Mouse (Mus musculus) heart, embryonic 11.5 days (tissue): ENCODE results near the gene Tenm2. TPM values are rescaled to one million over a fixed set of nuclear protein-coding genes. Genes with fewer than 3 reads are reported as not detected.

Experiments
- ATAC-seq: fragments of 200-750 bp; cut with Nextera tagmentation; replicated peaks from 2 replicates; pipeline ENCODE4 v1.8.0; 2017; ENCODE audit warnings: moderate library complexity; ENCODE audit not compliant: insufficient number of reproducible peaks, low FRiP score, low TSS enrichment
- H3K27ac ChIP-seq: fragments of 300-500 bp; sonication (generic); 2 replicates; pipeline ENCODE4 v1.5.1; 2014; ENCODE audit warnings: mild to moderate bottlenecking, low read depth, low read length
- H3K27me3 ChIP-seq: fragments of 300-500 bp; sonication (generic); 2 replicates; pipeline ENCODE4 v1.6.1; 2014; ENCODE audit warnings: mild to moderate bottlenecking, low read length, mixed read lengths; ENCODE audit not compliant: control insufficient read depth, insufficient read depth
- H3K36me3 ChIP-seq: fragments of 300-500 bp; sonication (generic); 2 replicates; pipeline ENCODE4 v1.6.1; 2014; ENCODE audit warnings: mild to moderate bottlenecking, low read length, moderate library complexity, mixed read lengths; ENCODE audit not compliant: control insufficient read depth, insufficient read depth
- H3K4me1 ChIP-seq: fragments of 300-500 bp; sonication (generic); 2 replicates; pipeline ENCODE4 v1.6.1; 2014; ENCODE audit warnings: low read length; ENCODE audit not compliant: control insufficient read depth, insufficient read depth
- H3K4me2 ChIP-seq: fragments of 300-500 bp; sonication (generic); 2 replicates; pipeline ENCODE4 v1.6.1; 2014; ENCODE audit warnings: mild to moderate bottlenecking, moderate library complexity
- H3K4me3 ChIP-seq: fragments of 300-500 bp; sonication (generic); 2 replicates; pipeline ENCODE4 v1.5.1; 2014; ENCODE audit warnings: low read depth, low read length
- H3K9ac ChIP-seq: fragments of 300-500 bp; sonication (generic); 2 replicates; pipeline ENCODE4 v1.6.1; 2014; ENCODE audit warnings: mild to moderate bottlenecking, low read depth, low read length, moderate library complexity
- H3K9me3 ChIP-seq: fragments of 300-500 bp; sonication (generic); replicated peaks from 2 replicates; pipeline ENCODE4 v1.6.1; 2016; ENCODE audit warnings: low read length; ENCODE audit not compliant: control insufficient read depth
- WGBS: fragments of 180-500 bp; shearing (Covaris S2); extraction: QIAGEN DNeasy Blood & Tissue Kit; methylation state at CpG from one replicate; pipeline ENCODE4 v1.1.7; 2014; ENCODE audit not compliant: insufficient replicate concordance; 5-methylcytosine and 5-hydroxymethylcytosine counted together
- polyA plus RNA-seq: library from polyadenylated mRNA; unstranded; fragments of >200 nt; fragmentation: Nextera tagmentation; extraction: Ambion mirVana; gene quantifications from 2 replicates; pipeline ENCODE4 v1.2.1, GENCODE M21; 2014

Gene Tenm2
- polyA plus RNA-seq, 1 experiment from 2014 or later: 1.4 TPM

- H3K4me1 ChIP-seq: no peaks in the 10 kb centered on the region
- no peaks in the 10 kb centered on the region for H3K36me3 ChIP-seq
- ATAC-seq: no peak
- no peak overlapping the region for H3K9ac ChIP-seq
- no peak overlapping the region for H3K4me2 ChIP-seq
- H3K4me3 ChIP-seq: no peak overlapping the region
- H3K27me3 ChIP-seq: no peaks in the 10 kb centered on the region
- no peak overlapping the region for H3K27ac ChIP-seq
- WGBS: 88% methylated on average over 6 of the region's 6 CpGs
- no peaks in the 10 kb centered on the region for H3K9me3 ChIP-seq
These were observed 1066.7 kb downstream of the Tenm2 start for GRCm38 (mm10) chr11:36168921-36169537.

GRCm38 (mm10) chr11:36167766-36168318 lies 1067.9 kb downstream of the Tenm2 start:
- Histone ChIP-seq H3K4me2 (no peak overlapping the region), H3K27me3 (no peaks in the 10 kb centered on the region), H3K36me3 (no peaks in the 10 kb centered on the region), H3K9me3 (no peaks in the 10 kb centered on the region), H3K27ac (no peak overlapping the region), H3K4me1 (0 out of 2 replicates have a peak, but pooled peaks cover 2% of the 10 kb centered on the region), H3K9ac (no peak overlapping the region), H3K4me3 (no peak overlapping the region)
- WGBS: 87% methylated on average over 10 of the region's 10 CpGs
- ATAC-seq: no peak

GRCm38 (mm10) chr11:36163580-36163979 lies 1072.2 kb downstream of the Tenm2 start:
- no peak overlapping the region for H3K4me2 ChIP-seq
- H3K36me3 ChIP-seq: no peaks in the 10 kb centered on the region
- WGBS: 66% methylated on average over 11 of the region's 11 CpGs
- no peak overlapping the region for H3K9ac ChIP-seq
- no peaks in the 10 kb centered on the region for H3K27me3 ChIP-seq
- 0 out of 2 replicates have a peak, but pooled peaks cover 2% of the 10 kb centered on the region for H3K4me1 ChIP-seq
- H3K9me3 ChIP-seq: no peaks in the 10 kb centered on the region
- no peak overlapping the region for H3K27ac ChIP-seq
- H3K4me3 ChIP-seq: no peak overlapping the region
- no peak for ATAC-seq

GRCm38 (mm10) chr11:36161765-36162321 lies 1073.9 kb downstream of the Tenm2 start:
- Histone ChIP-seq H3K4me2 (no peak overlapping the region), H3K27me3 (no peaks in the 10 kb centered on the region), H3K9me3 (no peaks in the 10 kb centered on the region), H3K4me3 (no peak overlapping the region), H3K36me3 (no peaks in the 10 kb centered on the region), H3K27ac (no peak overlapping the region), H3K9ac (no peak overlapping the region), H3K4me1 (peaks cover 6% of the 10 kb centered on the region)
- WGBS: 67% methylated on average over 10 of the region's 10 CpGs
- no peak for ATAC-seq

- Histone ChIP-seq H3K27me3 (no peaks in the 10 kb centered on the region), H3K9ac (no peak overlapping the region), H3K4me1 (peaks cover 10% of the 10 kb centered on the region), H3K27ac (no peak overlapping the region), H3K4me3 (no peak overlapping the region), H3K4me2 (no peak overlapping the region), H3K36me3 (no peaks in the 10 kb centered on the region), H3K9me3 (no peaks in the 10 kb centered on the region)
- no peak for ATAC-seq
- WGBS: 52% methylated on average over 5 of the region's 5 CpGs
These were observed 1082.3 kb downstream of the Tenm2 start for GRCm38 (mm10) chr11:36153450-36153849.

GRCm38 (mm10) chr11:36153011-36153410 lies 1082.8 kb downstream of the Tenm2 start:
- 11% methylated on average over 9 of the region's 9 CpGs for WGBS
- no peak for ATAC-seq
- Histone ChIP-seq H3K9me3 (no peaks in the 10 kb centered on the region), H3K27me3 (no peaks in the 10 kb centered on the region), H3K9ac (no peak overlapping the region), H3K27ac (no peak overlapping the region), H3K36me3 (no peaks in the 10 kb centered on the region), H3K4me2 (peak overlapping the region; percentile 50), H3K4me1 (peaks cover 7% of the 10 kb centered on the region), H3K4me3 (0 out of 2 replicates have a peak overlapping the region, but pooled peaks have one; percentile 10)

- Histone ChIP-seq H3K27me3 (no peaks in the 10 kb centered on the region), H3K4me1 (peaks cover 7% of the 10 kb centered on the region; the same call in 1 of the 2 replicates), H3K9ac (0 out of 2 replicates have a peak overlapping the region, but pooled peaks have one; percentile 28), H3K4me2 (peak overlapping the region; percentile 50), H3K4me3 (no peak overlapping the region), H3K9me3 (no peaks in the 10 kb centered on the region), H3K27ac (no peak overlapping the region), H3K36me3 (no peaks in the 10 kb centered on the region)
- 6% methylated on average over 6 of the region's 6 CpGs for WGBS
- peak; percentile 42; the same call in 1 of the 2 replicates for ATAC-seq
These were observed 1083.5 kb downstream of the Tenm2 start for GRCm38 (mm10) chr11:36152226-36152625.

- Histone ChIP-seq H3K27ac (no peak overlapping the region), H3K27me3 (no peaks in the 10 kb centered on the region), H3K4me3 (no peak overlapping the region), H3K4me1 (peaks cover 7% of the 10 kb centered on the region; the same call in 1 of the 2 replicates), H3K9ac (no peak overlapping the region), H3K36me3 (no peaks in the 10 kb centered on the region), H3K4me2 (no peak overlapping the region), H3K9me3 (no peaks in the 10 kb centered on the region)
- 77% methylated on average over 3 of the region's 3 CpGs for WGBS
- ATAC-seq: no peak
These were observed 1086.7 kb downstream of the Tenm2 start for GRCm38 (mm10) chr11:36149092-36149491.
